Comparison of ENCODE assay signal across 9 mouse cellular contexts in genomic region chr10:80131952-80132350, GRCm38 (mm10). TPM values are rescaled to one million over a fixed set of nuclear protein-coding genes. Genes with fewer than 3 reads are reported as not detected.
DNase-seq lines count a peak whose midpoint lies in the region; ATAC-seq and TF ChIP-seq lines count a peak whose summit lies in the region.
"Had no signal": no experiment of that assay in that cellular context is flagged by ENCODE, and none has a peak within 500 bp of the region (broad histone marks: within the 10 kb centered on the region; RNA-seq: fewer than 3 reads in every experiment).

No protein-coding gene starts in this region.

- no peak for TF ChIP-seq CTCF in left cerebral cortex, adult 2 months (IDR thresholded peaks at IDR 0.05)

- H3K27me3 ChIP-seq in embryonic facial prominence, embryonic 15.5 days: peaks cover 5% of the 10 kb centered on the region
- H3K27me3 ChIP-seq in intestine, embryonic 15.5 days (replicated peaks): peaks cover 5% of the 10 kb centered on the region
- H3K27me3 ChIP-seq in neural tube, embryonic 14.5 days (ENCODE audit: control insufficient read depth, insufficient read depth, low read length): no peaks in the 10 kb centered on the region

- peak overlapping the region; percentile 30 for H3K4me2 ChIP-seq in embryonic facial prominence, embryonic 15.5 days (replicated peaks)
- H3K4me2 ChIP-seq in intestine, embryonic 15.5 days (replicated peaks): peak overlapping the region; percentile 33
- H3K4me2 ChIP-seq in neural tube, embryonic 14.5 days (ENCODE audit: low read depth, low read length): peak overlapping the region; percentile 5; the same call in 1 of the 2 replicates

- 37% methylated on average over 27 of the region's 27 CpGs for WGBS in embryonic facial prominence, embryonic 15.5 days
- WGBS in intestine, embryonic 15.5 days: 60% methylated on average over 27 of the region's 27 CpGs
- 28% methylated on average over 27 of the region's 27 CpGs for WGBS in neural tube, embryonic 14.5 days

- H3K9ac ChIP-seq in embryonic facial prominence, embryonic 15.5 days: no peak overlapping the region
- H3K9ac ChIP-seq in intestine, embryonic 15.5 days: no peak overlapping the region
- 0 out of 2 replicates have a peak overlapping the region, but pooled peaks have one; percentile 18 for H3K9ac ChIP-seq in neural tube, embryonic 14.5 days (replicated peaks; ENCODE audit: low read depth, low read length)

- H3K27ac ChIP-seq in left cerebral cortex, adult 2 months: peak overlapping the region; percentile 42
- no peak overlapping the region for H3K27ac ChIP-seq in embryonic facial prominence, embryonic 15.5 days (replicated peaks)
- no peak overlapping the region; the same call in 1 of the 2 replicates for H3K27ac ChIP-seq in intestine, embryonic 15.5 days
- no peak overlapping the region for H3K27ac ChIP-seq in neural tube, embryonic 14.5 days (ENCODE audit: low read depth, low read length)
- H3K27ac ChIP-seq: macrophage had no signal

- no peaks in the 10 kb centered on the region for H3K9me3 ChIP-seq in embryonic facial prominence, embryonic 15.5 days (replicated peaks)
- H3K9me3 ChIP-seq in intestine, embryonic 15.5 days: no peaks in the 10 kb centered on the region
- H3K9me3 ChIP-seq in neural tube, embryonic 14.5 days (ENCODE audit: control insufficient read depth, low read length): no peaks in the 10 kb centered on the region

- intact Hi-C loops in left cerebral cortex, adult 2 months (cut with DNase I): no loop called here
- intact Hi-C loops in left cerebral cortex, postnatal 14 days (cut with DNase I): no loop called here

- peaks cover 80% of the 10 kb centered on the region for H3K36me3 ChIP-seq in embryonic facial prominence, embryonic 15.5 days
- H3K36me3 ChIP-seq in intestine, embryonic 15.5 days: peaks cover 48% of the 10 kb centered on the region
- peaks cover 75% of the 10 kb centered on the region for H3K36me3 ChIP-seq in neural tube, embryonic 14.5 days (ENCODE audit: control insufficient read depth, insufficient read depth, low read length)

- no peak for ATAC-seq in embryonic facial prominence, embryonic 15.5 days (ENCODE audit: insufficient number of reproducible peaks, low FRiP score, low TSS enrichment, low read depth)
- ATAC-seq in intestine, embryonic 15.5 days: no peak
- ATAC-seq in neural tube, embryonic 14.5 days (ENCODE audit: low read depth): no peak

- DNase-seq in left cerebral cortex, adult 2 months (ENCODE audit: extremely low spot score in 1 of 2, low spot score in 2 of 2): peak in 1 of 2 experiments; percentile 55
- no peak for DNase-seq in left cerebral cortex, postnatal 14 days (ENCODE audit: low spot score in 2 of 2)
- no peak for DNase-seq in frontal cortex, postnatal 14 days (ENCODE audit: low spot score in 2 of 2)
- DNase-seq in natural killer cell, adult 2 months (ENCODE audit: low spot score in 2 of 2): no peak
- DNase-seq: thymus, postnatal 25 days had no signal

- H3K4me1 ChIP-seq in embryonic facial prominence, embryonic 15.5 days: peaks cover 31% of the 10 kb centered on the region
- H3K4me1 ChIP-seq in intestine, embryonic 15.5 days (replicated peaks): peaks cover 35% of the 10 kb centered on the region
- H3K4me1 ChIP-seq in neural tube, embryonic 14.5 days (ENCODE audit: control insufficient read depth, insufficient read depth, low read length): peaks cover 12% of the 10 kb centered on the region

- no peak overlapping the region for H3K4me3 ChIP-seq in left cerebral cortex, adult 2 months
- peak overlapping the region; percentile 19 for H3K4me3 ChIP-seq in embryonic facial prominence, embryonic 15.5 days (replicated peaks)
- peak overlapping the region; percentile 2; the same call in 1 of the 2 replicates for H3K4me3 ChIP-seq in intestine, embryonic 15.5 days (replicated peaks)
- H3K4me3 ChIP-seq in neural tube, embryonic 14.5 days (ENCODE audit: low read depth, low read length): no peak overlapping the region

RNA-seq across cellular contexts. Expression of gene Atp5d, which starts 6.5 kb away (rescaled TPM):
- total RNA-seq in left cerebral cortex, adult 2 months (2021): 100 to 1,000 TPM; 356 to 366 TPM
- total RNA-seq in left cerebral cortex, postnatal 14 days (2021): 100 to 1,000 TPM; 403 to 424 TPM
- 516 and 519 TPM in 2 replicates for polyA plus RNA-seq in embryonic facial prominence, embryonic 15.5 days (2015; fragmentation: Nextera tagmentation; extraction: Ambion mirVana)
- polyA plus RNA-seq in intestine, embryonic 15.5 days (2015; fragmentation: Nextera tagmentation; extraction: Ambion mirVana): 701 and 737 TPM in 2 replicates
- polyA plus RNA-seq in neural tube, embryonic 14.5 days (2014; fragmentation: Nextera tagmentation; extraction: Ambion mirVana): 472 and 519 TPM in 2 replicates

RNA-seq across cellular contexts. Expression of gene Cbarp, which starts 8.7 kb away (rescaled TPM):
- 100 to 1,000 TPM; 431 to 456 TPM for total RNA-seq in left cerebral cortex, adult 2 months (2021)
- 100 to 1,000 TPM; 437 to 473 TPM for total RNA-seq in left cerebral cortex, postnatal 14 days (2021)
- polyA plus RNA-seq in embryonic facial prominence, embryonic 15.5 days (2015; fragmentation: Nextera tagmentation; extraction: Ambion mirVana): 9.3 and 10.9 TPM in 2 replicates
- 4.8 and 5.1 TPM in 2 replicates for polyA plus RNA-seq in intestine, embryonic 15.5 days (2015; fragmentation: Nextera tagmentation; extraction: Ambion mirVana)
- 82.2 and 101 TPM in 2 replicates for polyA plus RNA-seq in neural tube, embryonic 14.5 days (2014; fragmentation: Nextera tagmentation; extraction: Ambion mirVana)

RNA-seq across cellular contexts. Expression of gene Midn, which starts 16.1 kb away (rescaled TPM):
- total RNA-seq in left cerebral cortex, adult 2 months (2021): 100 to 1,000 TPM in 1 of 2 experiments, 10 to 100 TPM in 1; 80.7 to 127 TPM
- 10 to 100 TPM; 94.0 to 96.3 TPM for total RNA-seq in left cerebral cortex, postnatal 14 days (2021)
- polyA plus RNA-seq in embryonic facial prominence, embryonic 15.5 days (2015; fragmentation: Nextera tagmentation; extraction: Ambion mirVana): 18.3 and 20.4 TPM in 2 replicates
- 14.1 and 16.1 TPM in 2 replicates for polyA plus RNA-seq in intestine, embryonic 15.5 days (2015; fragmentation: Nextera tagmentation; extraction: Ambion mirVana)
- 38.8 and 39.8 TPM in 2 replicates for polyA plus RNA-seq in neural tube, embryonic 14.5 days (2014; fragmentation: Nextera tagmentation; extraction: Ambion mirVana)

RNA-seq across cellular contexts. Expression of gene Stk11, which starts 16.3 kb away (rescaled TPM):
- total RNA-seq in left cerebral cortex, adult 2 months (2021): 100 to 1,000 TPM; 102 to 106 TPM
- total RNA-seq in left cerebral cortex, postnatal 14 days (2021): 10 to 100 TPM; 86.2 to 90.8 TPM
- 21.3 and 27.3 TPM in 2 replicates for polyA plus RNA-seq in embryonic facial prominence, embryonic 15.5 days (2015; fragmentation: Nextera tagmentation; extraction: Ambion mirVana)
- polyA plus RNA-seq in intestine, embryonic 15.5 days (2015; fragmentation: Nextera tagmentation; extraction: Ambion mirVana): 14.4 and 21.2 TPM in 2 replicates
- polyA plus RNA-seq in neural tube, embryonic 14.5 days (2014; fragmentation: Nextera tagmentation; extraction: Ambion mirVana): 21.3 and 26.0 TPM in 2 replicates

RNA-seq across cellular contexts. Expression of gene Sbno2, which starts 26.6 kb away (rescaled TPM):
- total RNA-seq in left cerebral cortex, adult 2 months (2021): 10 to 100 TPM; 21.4 to 22.1 TPM
- 10 to 100 TPM; 19.2 to 19.3 TPM for total RNA-seq in left cerebral cortex, postnatal 14 days (2021)
- polyA plus RNA-seq in embryonic facial prominence, embryonic 15.5 days (2015; fragmentation: Nextera tagmentation; extraction: Ambion mirVana): 19.4 and 19.8 TPM in 2 replicates
- polyA plus RNA-seq in intestine, embryonic 15.5 days (2015; fragmentation: Nextera tagmentation; extraction: Ambion mirVana): 12.8 and 14.0 TPM in 2 replicates
- 12.9 and 13.3 TPM in 2 replicates for polyA plus RNA-seq in neural tube, embryonic 14.5 days (2014; fragmentation: Nextera tagmentation; extraction: Ambion mirVana)

Comparison
In these comparisons a context has a peak if more than half of its experiments do, and no peak if none do; other contexts are left out.
1. H3K4me3 ChIP-seq: peak in embryonic facial prominence, embryonic 15.5 days (single experiment) and intestine, embryonic 15.5 days (single experiment); none in left cerebral cortex, adult 2 months (single experiment) and neural tube, embryonic 14.5 days (single experiment).
2. Peak in every context shown above with its lines, with median percentiles within 50 percentile points of each other: H3K4me2 ChIP-seq.